Mouse (Mus musculus) cerebellum, adult 11 months (tissue): Measurements from ENCODE around the gene Nxt1.
A peak's percentile ranks its signal among the peaks of the same experiment; 100 is the strongest.

Experiments
- DNase-seq: peaks from one replicate; pipeline ENCODE4 v3.0.0; 2022

The Nxt1 gene

GRCm38 (mm10) chr2:148672199-148673096 lies at the start of gene Nxt1:
TSS of gene Nxt1 (plus strand) at chr2:148672601.
- peak; percentile 99 for DNase-seq

DNA sequence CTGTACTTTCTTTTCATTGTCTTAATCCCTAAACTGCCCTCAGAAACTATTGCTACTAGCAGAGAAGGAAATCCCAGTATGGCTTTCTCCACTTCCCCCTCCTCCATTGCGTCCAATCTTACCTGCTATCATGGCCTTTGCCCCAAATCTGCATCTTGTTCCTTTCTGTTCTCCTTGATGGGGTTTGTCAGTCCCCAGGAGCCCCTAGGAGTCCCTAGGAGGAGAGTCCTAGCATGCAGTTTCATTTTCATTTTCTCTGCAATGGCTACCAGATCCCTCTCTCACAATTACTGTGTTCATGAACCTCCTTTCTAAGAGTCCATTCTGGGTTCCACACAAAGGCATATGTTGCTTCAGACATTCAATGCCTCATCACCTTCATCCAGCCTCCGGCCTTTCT lies 49.3 kb upstream of the Nxt1 start:
- no peak for DNase-seq

GRCm38 (mm10) chr2:148624484-148624883 lies 47.9 kb upstream of the Nxt1 start:
- DNase-seq = no peak

GRCm38 (mm10) chr2:148627011-148627471 lies 45.4 kb upstream of the Nxt1 start:
- DNase-seq = no peak

DNA sequence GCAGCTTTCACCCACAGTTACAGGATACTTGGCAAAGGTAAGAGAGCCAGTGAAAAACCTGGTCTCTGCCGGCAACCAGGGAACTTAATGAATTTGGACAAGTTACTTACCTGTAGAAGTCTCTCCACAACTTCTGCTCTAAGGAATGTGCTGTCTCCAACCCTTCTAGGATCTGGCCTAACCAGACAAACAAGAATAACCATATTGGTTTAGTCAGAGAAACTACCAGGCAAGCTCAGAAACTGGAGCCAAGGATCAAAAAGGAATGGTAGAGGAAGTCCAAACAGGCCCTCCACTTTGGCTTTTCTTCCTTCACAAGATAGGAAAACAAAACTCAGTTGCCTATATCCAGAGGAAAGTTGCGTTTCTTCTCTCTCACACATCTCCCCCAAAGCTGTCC lies 41.4 kb upstream of the Nxt1 start:
- no peak for DNase-seq

DNA sequence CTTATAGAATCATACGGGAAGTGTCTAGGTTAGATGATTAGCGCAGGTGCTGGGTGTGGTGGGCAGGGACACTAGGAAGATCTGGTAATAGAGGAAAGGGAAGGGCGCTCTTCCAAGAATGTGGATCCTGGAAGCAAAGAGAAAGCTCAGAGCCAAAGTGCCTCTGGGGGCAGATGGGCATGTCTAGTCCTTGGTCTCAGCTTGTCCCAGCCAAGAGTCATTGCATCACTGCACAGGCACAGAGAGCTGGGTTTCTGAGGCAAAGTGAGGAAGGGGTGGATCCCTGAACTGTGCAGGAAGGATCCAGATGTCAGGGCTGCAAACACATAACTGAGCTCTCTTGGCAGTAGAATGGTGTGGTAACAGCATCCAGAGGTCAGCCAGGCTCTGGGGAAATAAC lies 40.8 kb upstream of the Nxt1 start:
- DNase-seq = no peak

DNA sequence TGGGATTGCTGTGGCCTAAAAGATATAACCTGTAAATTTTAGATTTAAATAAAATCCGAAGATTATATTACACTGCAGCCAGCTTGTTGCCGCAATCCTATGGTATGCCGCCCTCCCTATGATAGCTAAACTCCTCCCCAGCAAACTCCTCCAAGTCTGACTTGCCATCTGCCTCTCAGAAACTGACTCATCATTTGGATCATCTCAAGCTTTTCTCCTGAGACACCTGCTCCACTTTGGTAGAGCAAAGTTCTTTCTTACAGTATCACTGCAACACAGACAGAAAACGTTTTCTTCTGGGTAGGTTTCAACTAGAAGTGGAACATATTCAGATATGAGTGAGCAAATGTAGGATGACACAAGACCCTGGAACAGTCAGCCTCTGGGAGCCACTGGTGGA lies 37.9 kb upstream of the Nxt1 start:
- DNase-seq = no peak

DNA sequence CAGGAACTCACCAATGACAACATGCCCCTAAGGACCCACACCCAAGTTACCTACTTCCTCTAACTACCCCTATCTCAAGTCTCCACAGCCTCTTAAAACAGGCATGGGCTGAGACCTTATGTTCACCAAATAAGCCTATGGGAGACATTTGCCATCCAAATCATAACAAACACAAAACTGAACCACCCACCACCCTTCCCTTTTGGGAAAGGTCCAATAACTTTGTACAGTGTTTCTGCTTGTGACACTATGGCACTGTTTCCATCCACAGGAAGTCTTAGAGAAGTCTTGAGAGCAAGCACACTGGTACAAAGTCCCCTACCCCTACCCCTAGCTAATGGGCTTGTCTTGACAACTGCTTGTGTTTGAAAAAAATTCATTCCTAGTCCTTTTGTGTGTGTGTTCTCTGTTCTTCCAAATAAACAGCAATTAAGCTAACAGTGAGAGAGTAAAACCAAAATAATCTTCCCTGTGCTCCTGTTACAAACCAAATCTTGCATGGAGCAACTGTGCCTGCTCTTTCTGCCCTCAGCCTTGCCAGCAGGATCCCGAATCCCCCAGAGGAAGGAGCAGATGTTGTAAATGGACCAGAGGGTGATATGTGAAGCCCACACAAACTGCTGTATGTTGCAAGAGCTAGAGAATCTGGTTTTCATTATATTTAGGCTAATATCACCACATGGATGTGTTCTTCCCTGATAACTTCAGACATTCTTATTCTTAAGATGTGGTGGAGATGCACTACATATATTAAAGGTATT lies 29.6 kb upstream of the Nxt1 start:
- DNase-seq = no peak

DNA sequence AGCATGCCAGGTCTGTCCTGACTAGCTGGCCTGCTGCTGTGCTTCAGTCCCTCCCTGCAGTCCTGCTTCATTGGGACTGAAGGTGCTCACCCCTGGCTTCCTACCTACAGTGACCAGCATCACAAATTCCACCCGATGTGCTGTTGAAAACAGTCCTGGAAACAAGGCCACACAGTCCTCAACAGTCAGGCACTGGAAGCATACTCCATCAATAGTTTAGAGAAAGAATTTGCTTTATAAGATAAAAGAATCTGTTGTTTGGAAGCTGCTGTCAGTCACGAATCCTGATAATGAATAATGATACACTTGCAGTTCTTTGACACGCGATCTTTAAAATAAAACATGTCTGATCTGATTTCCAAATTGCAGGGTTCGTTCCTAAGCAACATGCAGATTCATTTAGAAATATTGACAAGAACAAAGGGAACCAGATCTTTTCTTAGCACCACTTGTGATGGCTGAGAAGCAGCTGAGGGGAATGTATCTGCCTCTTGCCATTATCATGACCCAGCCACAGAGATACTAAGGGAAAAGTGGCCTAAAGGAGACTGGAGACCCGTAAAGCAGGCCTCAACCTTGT lies 27.9 kb upstream of the Nxt1 start:
- DNase-seq = no peak

- DNase-seq = no peak
Observed at GRCm38 (mm10) chr2:148650587-148651357, 21.6 kb upstream of the Nxt1 start.

GRCm38 (mm10) chr2:148654961-148655360 lies 17.4 kb upstream of the Nxt1 start:
- no peak for DNase-seq

- DNase-seq = no peak
Observed at GRCm38 (mm10) chr2:148663458-148663857, 8.9 kb upstream of the Nxt1 start.

GRCm38 (mm10) chr2:148677801-148678200 lies 5.4 kb downstream of the Nxt1 start:
- DNase-seq = no peak

- no peak for DNase-seq
Observed at GRCm38 (mm10) chr2:148679346-148679745, 6.9 kb downstream of the Nxt1 start.

DNA sequence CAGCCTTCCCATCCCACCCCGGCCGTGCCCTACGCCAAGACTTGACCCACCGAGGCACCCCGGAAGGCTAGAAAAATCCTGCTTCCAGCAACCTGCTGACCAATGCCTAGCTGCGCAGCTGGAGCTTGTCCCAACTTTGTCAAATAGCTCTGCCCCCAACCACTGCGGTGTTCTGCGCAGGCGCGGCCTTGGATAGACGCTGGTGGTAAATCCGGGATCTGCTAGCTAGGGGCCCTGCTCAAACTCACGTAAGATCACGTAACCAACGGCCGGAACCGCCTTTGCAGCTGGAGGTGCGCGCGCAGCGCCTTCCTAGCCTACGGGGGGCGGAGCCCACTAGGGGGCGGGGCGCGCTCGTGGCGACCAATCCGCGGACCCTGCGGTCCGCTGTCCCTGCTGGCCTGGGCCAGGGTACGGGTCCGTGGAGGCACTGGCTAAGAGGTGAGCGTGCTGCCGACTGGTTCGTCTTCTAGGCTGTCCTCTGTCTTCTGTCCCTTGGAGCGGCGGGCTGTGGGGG lies 8.4 kb downstream of the Nxt1 start, which contains the start of gene Gzf1:
TSS of gene Gzf1 (plus strand) at position 249 of the 517 bp plus-strand sequence.
- DNase-seq = peak; percentile 98

DNA sequence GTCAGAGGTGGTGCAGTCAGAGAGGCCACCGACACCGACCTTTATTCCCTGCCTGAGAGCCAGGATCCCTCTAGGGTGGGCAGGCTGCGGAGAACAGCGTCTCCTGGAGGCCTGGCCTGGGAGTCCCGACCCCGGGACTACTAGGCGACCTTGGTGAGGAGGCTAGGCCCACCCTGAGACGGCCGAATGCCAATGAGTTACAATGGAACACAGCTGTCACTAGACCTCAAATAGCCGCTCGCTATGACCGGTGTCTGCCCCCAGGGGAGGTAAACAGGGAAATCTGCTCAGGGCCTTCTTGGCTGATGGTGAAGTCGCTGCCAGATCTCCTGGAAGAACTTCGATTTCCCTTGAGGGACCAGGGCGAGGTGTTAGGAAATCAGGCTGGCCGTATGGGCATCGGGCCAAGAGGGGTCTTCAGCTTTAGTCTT lies 9.1 kb downstream of the Nxt1 start:
- peak; percentile 54 for DNase-seq

DNA sequence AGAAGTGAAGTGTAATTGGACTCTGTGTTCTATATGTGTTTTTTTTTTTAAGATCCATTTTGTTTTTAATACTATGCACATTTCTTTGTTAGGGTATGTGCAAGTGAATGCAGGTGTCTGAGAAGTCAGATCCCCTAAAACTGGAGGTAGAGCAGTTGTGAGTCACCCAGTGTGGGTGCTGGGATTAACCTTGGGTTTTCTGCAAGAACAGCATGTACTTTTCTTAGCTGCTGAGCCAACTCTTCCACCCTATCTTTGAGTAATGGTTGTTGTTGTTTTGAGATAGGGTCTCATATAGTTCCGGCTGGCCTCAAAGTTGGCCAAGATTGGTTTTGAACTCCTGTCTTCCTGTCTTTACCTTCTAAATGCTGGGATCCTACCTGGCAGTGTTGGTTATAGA lies 10.6 kb downstream of the Nxt1 start:
- no peak for DNase-seq

DNA sequence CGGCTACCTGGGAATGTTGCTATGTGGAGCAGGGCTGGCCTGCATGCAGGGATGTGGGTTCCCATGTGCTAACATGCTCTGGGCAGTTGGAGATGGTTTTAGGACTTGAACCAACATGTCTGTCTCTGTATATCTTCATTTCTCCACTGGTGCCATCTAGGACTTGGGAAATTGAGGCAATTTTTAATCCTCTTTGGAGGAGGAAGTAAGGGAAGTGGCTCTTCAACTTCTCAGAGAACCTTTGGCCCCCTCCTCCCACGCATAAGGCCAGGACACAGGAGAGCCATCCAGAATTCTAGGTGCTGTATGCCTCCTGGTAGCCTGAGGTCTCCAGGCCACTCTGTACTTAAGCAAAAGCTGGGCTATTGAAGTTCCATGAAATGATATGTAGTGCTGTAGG lies 12.6 kb downstream of the Nxt1 start:
- DNase-seq = no peak

DNA sequence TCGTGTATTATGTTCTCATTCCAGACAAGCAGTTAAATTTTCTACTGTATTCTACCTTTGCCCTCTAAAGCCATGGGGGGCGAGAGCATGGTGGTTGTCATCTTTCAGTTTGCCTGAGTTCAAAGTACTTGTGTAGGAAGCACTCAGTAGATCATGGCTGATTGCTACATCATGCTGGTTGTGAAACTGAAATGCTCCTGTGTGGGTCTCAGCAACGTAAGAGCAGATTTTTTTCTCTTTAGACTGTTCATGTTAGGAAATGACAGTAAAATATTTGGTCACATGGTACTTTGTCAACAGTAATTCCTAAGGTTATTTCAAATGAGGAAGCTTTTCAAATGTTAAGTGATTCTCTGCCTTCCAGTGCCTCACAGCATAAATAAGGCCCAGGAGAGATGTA lies 13.3 kb downstream of the Nxt1 start:
- no peak for DNase-seq

DNA sequence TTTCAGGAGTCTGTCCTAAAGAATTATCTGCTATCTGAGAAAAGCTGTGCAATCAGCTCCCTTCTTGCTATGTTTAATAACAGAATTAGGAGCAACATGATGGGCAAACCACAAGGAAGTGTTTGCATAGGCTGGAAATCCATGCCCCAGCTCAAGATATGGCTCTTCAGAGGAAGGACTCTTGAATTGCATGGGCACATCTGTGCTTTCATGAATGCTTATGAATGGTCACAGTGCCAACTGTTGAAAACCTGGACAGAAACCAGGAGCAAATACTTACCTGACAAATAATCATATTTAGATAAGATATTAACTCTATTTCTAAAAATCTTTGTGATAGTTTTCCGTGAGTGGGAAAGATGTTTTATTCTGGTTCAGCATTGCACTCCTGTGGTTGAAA lies 14.5 kb downstream of the Nxt1 start:
- no peak for DNase-seq

DNA sequence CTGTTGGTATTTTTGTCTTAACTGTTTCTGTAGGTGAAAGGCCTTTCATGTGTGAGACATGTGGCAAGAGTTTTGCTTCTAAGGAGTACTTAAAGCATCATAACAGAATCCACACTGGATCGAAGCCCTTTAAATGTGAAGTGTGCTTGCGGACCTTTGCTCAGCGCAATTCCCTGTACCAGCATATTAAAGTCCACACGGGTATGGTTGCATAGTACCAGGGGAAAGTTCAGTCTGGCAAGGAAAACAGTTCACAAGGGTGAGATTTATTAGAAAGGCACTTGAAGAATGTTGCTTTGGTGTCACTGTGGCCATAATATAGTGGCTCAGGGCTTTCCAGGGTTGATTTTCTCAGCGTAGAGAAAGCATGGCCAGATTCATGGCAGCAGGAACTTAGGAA lies 15.6 kb downstream of the Nxt1 start:
- no peak for DNase-seq

DNA sequence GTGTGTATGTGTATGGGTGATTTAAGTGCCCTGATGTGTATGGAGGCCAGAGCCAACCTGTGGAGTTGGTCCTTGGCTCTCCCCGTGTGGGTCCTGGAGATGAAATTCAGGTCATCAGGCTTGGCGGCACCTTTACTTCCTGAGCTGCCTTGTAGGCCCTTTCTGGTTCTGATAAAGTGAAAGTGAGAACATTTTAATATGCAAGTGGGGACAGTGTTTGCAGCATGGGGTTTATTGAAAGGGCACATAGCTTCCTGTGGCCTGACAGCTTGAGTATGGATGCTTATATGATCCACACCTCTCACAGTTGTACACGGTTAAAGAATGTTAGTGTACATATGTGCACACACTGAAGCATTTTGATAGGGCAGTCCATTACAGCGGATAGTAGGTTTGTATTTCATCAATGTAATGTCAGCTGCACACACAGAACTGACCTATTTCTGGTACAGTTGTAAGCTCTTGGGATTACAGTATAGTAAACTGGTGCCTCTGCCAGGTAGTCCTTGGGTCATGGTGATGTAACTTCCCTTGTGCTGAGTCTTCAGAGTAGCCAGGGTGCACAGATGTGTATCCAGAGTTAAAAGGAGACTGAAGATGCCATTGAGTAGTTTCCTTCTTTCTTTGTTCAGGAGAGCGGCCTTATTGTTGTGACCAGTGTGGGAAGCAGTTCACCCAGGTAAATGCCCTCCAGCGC lies 17.2 kb downstream of the Nxt1 start:
- DNase-seq = no peak
